Mouse (Mus musculus) G1E (cell line): ENCODE results near the gene Lyrm1. TPM values are rescaled to one million over a fixed set of nuclear protein-coding genes. Genes with fewer than 3 reads are reported as not detected.

Experiments used
- ATAC-seq: 2 replicates; pipeline ENCODE4 v1.8.0; 2016; ENCODE audit warnings: mild to moderate bottlenecking; ENCODE audit not compliant: insufficient number of reproducible peaks, poor library complexity, low FRiP score, severe bottlenecking; ENCODE audit errors: extremely low read depth
- DNase-seq: peaks from one replicate; pipeline ENCODE4 v3.0.0; 2012; ENCODE audit warnings: low spot score
- H3K27me3 ChIP-seq: 2 replicates; pipeline ENCODE4 v1.6.1; 2012; ENCODE audit warnings: mild to moderate bottlenecking, low read length, inconsistent platforms; ENCODE audit not compliant: insufficient read depth
- H3K36me3 ChIP-seq: replicated peaks from 2 replicates; pipeline ENCODE3; 2012; ENCODE audit warnings: mild to moderate bottlenecking, inconsistent platforms
- H3K4me1 ChIP-seq: 2 replicates; pipeline ENCODE4 v1.6.1; 2012; ENCODE audit warnings: low read depth, low read length, inconsistent platforms, mixed read lengths; ENCODE audit not compliant: insufficient read depth
- H3K4me3 ChIP-seq: 2 replicates; pipeline ENCODE4 v1.5.1; 2012; ENCODE audit warnings: low read depth, mild to moderate bottlenecking, inconsistent platforms, low read length, moderate library complexity, mixed read lengths
- H3K9me3 ChIP-seq: replicated peaks from 2 replicates; pipeline ENCODE4 v1.6.1; 2012; ENCODE audit warnings: inconsistent platforms
- CTCF ChIP-seq: IDR thresholded peaks from 2 replicates; pipeline ENCODE4 v1.5.1; 2012; ENCODE audit warnings: low read depth, low read length, inconsistent platforms, mixed read lengths
- GATA1 ChIP-seq: IDR thresholded peaks from 2 replicates; pipeline ENCODE4 v1.6.1; 2012; ENCODE audit warnings: borderline replicate concordance, low read length, inconsistent platforms, mixed read lengths
- GATA2 ChIP-seq: IDR thresholded peaks from 2 replicates; pipeline ENCODE4 v1.6.1; 2012; ENCODE audit warnings: low read depth, low read length, inconsistent platforms, borderline replicate concordance
- POLR2AphosphoS5 ChIP-seq: IDR thresholded peaks from 2 replicates; pipeline ENCODE4 v1.6.1; 2012; ENCODE audit warnings: low read depth, low read length, inconsistent platforms; ENCODE audit not compliant: insufficient replicate concordance
- TAL1 ChIP-seq: conservative IDR thresholded peaks from 2 replicates; pipeline ENCODE4 v1.6.1; 2012; ENCODE audit warnings: low read depth, low read length, inconsistent platforms, mixed read lengths
- polyA plus RNA-seq: library from polyadenylated mRNA; stranded (reverse); fragments of >175 nt; gene quantifications from 2 replicates; pipeline ENCODE4 v1.2.3, GENCODE M21; 2012
- total RNA-seq, 2 experiments: library from RNA; stranded (forward) in 1 of 2; stranded (reverse) in 1 of 2; fragments of 200-1000 nt in 1 of 2; fragments of >200 nt in 1 of 2; fragmentation: Nextera tagmentation in 1 of 2; gene quantifications; 2 replicates each; pipeline ENCODE4 v1.2.3; 2014 to 2017

Lyrm1 gene
- total and polyA plus RNA-seq, 3 experiments = 0.91 to 6.0 (median 2.4) TPM

DNA sequence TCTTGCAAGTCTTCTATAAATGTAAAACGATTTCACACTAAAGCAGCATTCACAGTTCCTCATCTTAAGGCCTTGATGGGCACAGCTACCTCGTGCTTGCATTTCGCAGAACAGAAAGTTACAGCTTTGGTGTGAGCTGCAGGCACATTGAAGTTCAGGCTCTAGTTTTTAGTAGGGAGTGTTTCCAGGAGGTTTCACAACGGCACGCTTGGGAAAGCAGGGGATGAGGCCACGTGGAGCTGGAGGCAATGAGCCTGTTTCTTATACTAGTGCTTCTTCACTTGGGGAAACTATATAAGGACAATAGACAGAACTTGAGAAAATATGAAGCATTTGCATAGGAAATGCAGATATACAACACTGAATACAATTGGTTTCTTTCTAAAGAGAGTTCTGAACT is 101.4 kb downstream of the Lyrm1 start:
- DNase-seq = no peak

More for the DNA sequence above, 101.4 kb downstream of the Lyrm1 start:
- TF ChIP-seq TAL1 (no peak), POLR2AphosphoS5 (no peak), GATA1 (no peak), GATA2 (no peak), CTCF (no peak)
- no peak overlapping the region for H3K4me3 ChIP-seq
- H3K9me3 ChIP-seq = no peaks in the 10 kb centered on the region
- H3K36me3 ChIP-seq = no peaks in the 10 kb centered on the region
- H3K4me1 ChIP-seq = no peaks in the 10 kb centered on the region
- ATAC-seq = no peak
- H3K27me3 ChIP-seq = no peaks in the 10 kb centered on the region

Other genes with a start within 250 kb of the Lyrm1 start
- not detected in 2 replicates for gene Acsm4, start 205.8 kb upstream of the Lyrm1 start, total RNA-seq (2014; fragmentation: Nextera tagmentation)
- gene Acsm4, start 205.8 kb upstream of the Lyrm1 start, total RNA-seq (2017) = not detected in 2 replicates
- gene Acsm4, start 205.8 kb upstream of the Lyrm1 start, polyA plus RNA-seq = not detected in 2 replicates
- gene Thumpd1, start 175.1 kb upstream of the Lyrm1 start, total RNA-seq (2014; fragmentation: Nextera tagmentation) = 41.4 and 53.9 TPM in 2 replicates
- 102 and 115 TPM in 2 replicates for gene Thumpd1, start 175.1 kb upstream of the Lyrm1 start, total RNA-seq (2017)
- gene Thumpd1, start 175.1 kb upstream of the Lyrm1 start, polyA plus RNA-seq = 64.8 and 72.8 TPM in 2 replicates
- gene Acsm3, start 134.9 kb upstream of the Lyrm1 start, total RNA-seq (2014; fragmentation: Nextera tagmentation) = not detected in 2 replicates
- gene Acsm3, start 134.9 kb upstream of the Lyrm1 start, total RNA-seq (2017) = 0.23 and 0.49 TPM in 2 replicates
- not detected in 2 replicates for gene Acsm3, start 134.9 kb upstream of the Lyrm1 start, polyA plus RNA-seq
- 64.3 and 76.8 TPM in 2 replicates for gene Rexo5, start 101.9 kb upstream of the Lyrm1 start, total RNA-seq (2014; fragmentation: Nextera tagmentation)
- gene Rexo5, start 101.9 kb upstream of the Lyrm1 start, total RNA-seq (2017) = 42.8 and 58.4 TPM in 2 replicates
- 2.5 and 3.5 TPM in 2 replicates for gene Rexo5, start 101.9 kb upstream of the Lyrm1 start, polyA plus RNA-seq
- gene Eri2, start 101.8 kb upstream of the Lyrm1 start, total RNA-seq (2014; fragmentation: Nextera tagmentation) = 49.1 and 65.5 TPM in 2 replicates
- 32.4 and 37.4 TPM in 2 replicates for gene Eri2, start 101.8 kb upstream of the Lyrm1 start, total RNA-seq (2017)
- 1.2 and 1.7 TPM in 2 replicates for gene Eri2, start 101.8 kb upstream of the Lyrm1 start, polyA plus RNA-seq
- 8.9 and 9.4 TPM in 2 replicates for gene Dcun1d3, start 437 bp downstream of the Lyrm1 start, total RNA-seq (2014; fragmentation: Nextera tagmentation)
- 10.2 and 10.8 TPM in 2 replicates for gene Dcun1d3, start 437 bp downstream of the Lyrm1 start, total RNA-seq (2017)
- 4.4 and 8.9 TPM in 2 replicates for gene Dcun1d3, start 437 bp downstream of the Lyrm1 start, polyA plus RNA-seq
- gene Dnah3, start 199.4 kb downstream of the Lyrm1 start, total RNA-seq (2014; fragmentation: Nextera tagmentation) = not detected in 2 replicates
- gene Dnah3, start 199.4 kb downstream of the Lyrm1 start, total RNA-seq (2017) = 0.12 and 0.22 TPM in 2 replicates
- gene Dnah3, start 199.4 kb downstream of the Lyrm1 start, polyA plus RNA-seq = not detected in 2 replicates
- not detected in 2 replicates for gene Tmem159, start 206.5 kb downstream of the Lyrm1 start, total RNA-seq (2014; fragmentation: Nextera tagmentation)
- gene Tmem159, start 206.5 kb downstream of the Lyrm1 start, total RNA-seq (2017) = not detected in 2 replicates
- not detected in 2 replicates for gene Tmem159, start 206.5 kb downstream of the Lyrm1 start, polyA plus RNA-seq
- not detected in 2 replicates for gene Zp2, start 249.4 kb downstream of the Lyrm1 start, total RNA-seq (2014; fragmentation: Nextera tagmentation)
- 0.11 TPM in 1 of 2 replicates, not detected in the other for gene Zp2, start 249.4 kb downstream of the Lyrm1 start, total RNA-seq (2017)
- not detected in 2 replicates for gene Zp2, start 249.4 kb downstream of the Lyrm1 start, polyA plus RNA-seq